Mouse (Mus musculus) cerebellum, postnatal 25 days (tissue): ENCODE measurements around the gene Trit1.

Source experiments
- DNase-seq, 2 experiments: peaks; one replicate each; pipeline ENCODE4 v3.0.0; 2021; ENCODE audit warnings: mixed read lengths in 2 of 2

The Trit1 gene

GRCm38 (mm10) chr4:123050681-123051211 lies 34.3 kb downstream of the Trit1 start:
- peak; percentile 58 to 71 for DNase-seq

- DNase-seq = peak; percentile 83 to 89
Observed at GRCm38 (mm10) chr4:123053179-123053578, 36.8 kb downstream of the Trit1 start.

GRCm38 (mm10) chr4:123054172-123054790 lies 37.9 kb downstream of the Trit1 start:
- DNase-seq = no peak

- DNase-seq = no peak
Observed at GRCm38 (mm10) chr4:123056560-123057109, 40.2 kb downstream of the Trit1 start.

GRCm38 (mm10) chr4:123057957-123058356 lies 41.6 kb downstream of the Trit1 start:
- DNase-seq = no peak

- no peak for DNase-seq
Observed at GRCm38 (mm10) chr4:123061744-123062143, 45.3 kb downstream of the Trit1 start.

GRCm38 (mm10) chr4:123068646-123069045 lies 52.2 kb downstream of the Trit1 start:
- DNase-seq = no peak

GRCm38 (mm10) chr4:123071266-123071966 lies 55.0 kb downstream of the Trit1 start:
- peak; percentile 41 to 63 for DNase-seq

GRCm38 (mm10) chr4:123076928-123077327 lies 60.5 kb downstream of the Trit1 start:
- no peak for DNase-seq

- no peak for DNase-seq
Observed at GRCm38 (mm10) chr4:123078231-123078630, 61.8 kb downstream of the Trit1 start.

- peak; percentile 53 to 68 for DNase-seq
Observed at GRCm38 (mm10) chr4:123080791-123081190, 64.4 kb downstream of the Trit1 start.

- peak; percentile 72 to 75 for DNase-seq
Observed at GRCm38 (mm10) chr4:123082283-123083163, 66.1 kb downstream of the Trit1 start.

GRCm38 (mm10) chr4:123083323-123083902 lies 67.0 kb downstream of the Trit1 start:
- DNase-seq = no peak

GRCm38 (mm10) chr4:123085290-123085689 lies 68.9 kb downstream of the Trit1 start:
- DNase-seq = no peak

GRCm38 (mm10) chr4:123086381-123086780 lies 70.0 kb downstream of the Trit1 start:
- no peak for DNase-seq

GRCm38 (mm10) chr4:123092621-123093020 lies 76.2 kb downstream of the Trit1 start:
- DNase-seq = no peak

- DNase-seq = no peak
Observed at GRCm38 (mm10) chr4:123093064-123093776, 76.8 kb downstream of the Trit1 start.

GRCm38 (mm10) chr4:123093869-123094268 lies 77.5 kb downstream of the Trit1 start:
- DNase-seq = no peak
